Mouse (Mus musculus): ENCODE results near the gene Dact1. TPM values are rescaled to one million over a fixed set of nuclear protein-coding genes. Genes with fewer than 3 reads are reported as not detected.

The Dact1 gene
- polyA plus RNA-seq, 1 experiment from 2014 or later = 6.5 TPM

GRCm38 (mm10) chr12:71332646-71333045 is 23.0 kb downstream of the Dact1 start:
- no peaks in the 10 kb centered on the region for H3K9me3 ChIP-seq (replicated peaks; ENCODE audit: control insufficient read depth, low read length)
- H3K36me3 ChIP-seq (ENCODE audit: control insufficient read depth, insufficient read depth) = no peaks in the 10 kb centered on the region
- no peaks in the 10 kb centered on the region for H3K27me3 ChIP-seq (ENCODE audit: control insufficient read depth, insufficient read depth, low read length)
- H3K9ac ChIP-seq (ENCODE audit: low read length) = no peak overlapping the region
- no peak for ATAC-seq (replicated peaks; ENCODE audit: extremely low read depth, insufficient read depth, low FRiP score)
- H3K27ac ChIP-seq (ENCODE audit: low read length) = no peak overlapping the region
- H3K4me1 ChIP-seq (ENCODE audit: control insufficient read depth, insufficient read depth, low read length) = peaks cover 15% of the 10 kb centered on the region
- no peak overlapping the region for H3K4me3 ChIP-seq (ENCODE audit: low read length)
- 74% methylated on average over 3 of the region's 3 CpGs for WGBS
- H3K4me2 ChIP-seq (ENCODE audit: low read depth, low read length) = no peak overlapping the region

DNA sequence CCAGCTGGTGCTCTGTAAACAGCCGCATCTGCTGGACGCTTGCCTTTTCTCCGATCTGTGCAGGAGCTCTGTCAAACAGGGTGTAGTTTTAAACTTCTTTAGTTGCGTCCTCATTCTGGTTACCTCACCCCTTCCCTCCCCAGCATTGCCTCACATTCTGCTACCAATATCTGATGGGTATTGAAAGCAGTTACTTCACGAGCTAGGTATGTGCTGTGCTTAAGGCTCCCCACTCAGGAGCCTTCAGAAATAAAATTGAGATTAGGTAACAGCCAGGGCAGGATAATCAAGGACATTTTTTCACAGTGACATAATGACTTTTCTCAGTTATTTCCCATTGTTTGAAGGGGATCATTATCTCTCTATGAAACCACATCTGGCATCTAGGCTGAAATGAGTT is 23.9 kb downstream of the Dact1 start:
- Histone ChIP-seq H3K4me1 (ENCODE audit: control insufficient read depth, insufficient read depth, low read length) (peaks cover 15% of the 10 kb centered on the region), H3K4me3 (ENCODE audit: low read length) (no peak overlapping the region), H3K27ac (ENCODE audit: low read length) (no peak overlapping the region), H3K36me3 (ENCODE audit: control insufficient read depth, insufficient read depth) (no peaks in the 10 kb centered on the region), H3K9ac (ENCODE audit: low read length) (no peak overlapping the region), H3K4me2 (ENCODE audit: low read depth, low read length) (no peak overlapping the region), H3K27me3 (ENCODE audit: control insufficient read depth, insufficient read depth, low read length) (no peaks in the 10 kb centered on the region), H3K9me3 (replicated peaks; ENCODE audit: control insufficient read depth, low read length) (no peaks in the 10 kb centered on the region)
- WGBS = 27% methylated on average over 5 of the region's 5 CpGs
- no peak for ATAC-seq (replicated peaks; ENCODE audit: extremely low read depth, insufficient read depth, low FRiP score)

- Histone ChIP-seq H3K27me3 (ENCODE audit: control insufficient read depth, insufficient read depth, low read length) (no peaks in the 10 kb centered on the region), H3K4me3 (ENCODE audit: low read length) (no peak overlapping the region), H3K27ac (ENCODE audit: low read length) (peak overlapping the region; percentile 38; the same call in 1 of the 2 replicates), H3K4me2 (ENCODE audit: low read depth, low read length) (peak overlapping the region; percentile 17; the same call in 1 of the 2 replicates), H3K4me1 (ENCODE audit: control insufficient read depth, insufficient read depth, low read length) (peaks cover 23% of the 10 kb centered on the region), H3K36me3 (ENCODE audit: control insufficient read depth, insufficient read depth) (no peaks in the 10 kb centered on the region), H3K9ac (ENCODE audit: low read length) (no peak overlapping the region), H3K9me3 (replicated peaks; ENCODE audit: control insufficient read depth, low read length) (no peaks in the 10 kb centered on the region)
- 25% methylated on average over 11 of the region's 11 CpGs for WGBS
- ATAC-seq (replicated peaks; ENCODE audit: extremely low read depth, insufficient read depth, low FRiP score) = peak; percentile 65
Measured at GRCm38 (mm10) chr12:71337025-71337582, 27.4 kb downstream of the Dact1 start.

DNA sequence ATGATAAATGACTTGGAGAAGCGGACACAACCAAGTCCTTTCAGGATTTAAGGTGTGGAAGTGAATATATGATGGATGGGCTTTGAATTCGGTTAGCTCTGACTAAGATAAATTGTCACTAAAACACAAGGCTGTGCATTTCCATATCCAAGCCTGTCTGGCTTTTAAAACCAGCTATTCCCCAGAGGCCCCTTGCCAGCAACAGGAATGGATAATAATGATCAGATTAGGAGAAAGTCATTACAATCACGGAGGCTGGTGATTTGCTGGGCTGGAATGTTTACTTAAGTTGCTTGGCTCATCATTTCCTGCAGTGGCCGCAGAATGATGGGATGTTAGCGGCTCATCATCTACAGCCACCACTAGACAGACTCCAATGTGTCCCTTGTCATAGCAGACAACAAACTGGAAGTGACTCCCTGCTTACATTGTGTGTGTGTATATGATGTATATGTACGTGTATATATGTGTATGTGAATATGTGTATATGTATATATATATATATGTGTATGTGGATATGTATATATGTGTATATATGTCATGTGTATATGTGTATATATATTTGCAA is 28.3 kb downstream of the Dact1 start:
- Histone ChIP-seq H3K4me1 (ENCODE audit: control insufficient read depth, insufficient read depth, low read length) (peaks cover 23% of the 10 kb centered on the region), H3K9ac (ENCODE audit: low read length) (no peak overlapping the region), H3K4me2 (ENCODE audit: low read depth, low read length) (no peak overlapping the region), H3K9me3 (replicated peaks; ENCODE audit: control insufficient read depth, low read length) (no peaks in the 10 kb centered on the region), H3K4me3 (ENCODE audit: low read length) (no peak overlapping the region), H3K36me3 (ENCODE audit: control insufficient read depth, insufficient read depth) (no peaks in the 10 kb centered on the region), H3K27me3 (ENCODE audit: control insufficient read depth, insufficient read depth, low read length) (no peaks in the 10 kb centered on the region), H3K27ac (ENCODE audit: low read length) (no peak overlapping the region)
- ATAC-seq (replicated peaks; ENCODE audit: extremely low read depth, insufficient read depth, low FRiP score) = no peak
- 60% methylated on average over 6 of the region's 6 CpGs for WGBS

DNA sequence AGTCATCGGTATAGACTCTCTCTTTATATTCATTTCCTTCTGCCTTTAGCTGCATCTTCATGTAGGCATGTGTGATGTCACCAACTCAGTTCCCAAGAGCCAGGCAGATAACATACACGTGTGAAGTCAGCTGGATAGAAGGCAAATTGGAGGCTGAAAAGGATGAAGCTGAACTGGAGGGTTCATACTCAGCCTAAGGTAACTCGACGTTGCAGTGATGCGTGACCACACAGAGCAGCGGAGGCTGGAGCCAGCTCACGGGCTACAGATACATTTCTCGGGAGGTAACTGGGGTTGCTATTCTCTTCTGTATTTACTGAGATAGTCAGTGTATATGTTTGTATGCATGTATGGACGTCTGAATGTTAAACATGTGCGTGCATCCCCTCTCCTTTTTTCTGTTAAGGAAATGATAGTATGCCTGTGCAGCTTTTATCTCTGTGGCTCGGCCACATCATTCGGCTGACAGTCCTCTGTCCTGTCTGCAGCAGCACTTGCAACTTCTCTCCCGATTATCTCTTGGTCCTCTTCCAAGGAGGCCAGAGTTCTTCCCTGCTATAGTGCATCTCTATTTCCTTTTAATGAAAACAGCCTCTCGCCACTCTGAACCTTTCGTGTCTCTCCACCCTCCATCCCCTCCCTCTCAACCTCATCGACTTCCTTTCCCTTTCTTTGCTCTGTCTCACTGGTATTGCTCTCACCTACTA is 29.6 kb downstream of the Dact1 start:
- peaks cover 15% of the 10 kb centered on the region for H3K4me1 ChIP-seq (ENCODE audit: control insufficient read depth, insufficient read depth, low read length)
- no peaks in the 10 kb centered on the region for H3K27me3 ChIP-seq (ENCODE audit: control insufficient read depth, insufficient read depth, low read length)
- H3K9me3 ChIP-seq (replicated peaks; ENCODE audit: control insufficient read depth, low read length) = no peaks in the 10 kb centered on the region
- H3K9ac ChIP-seq (ENCODE audit: low read length) = no peak overlapping the region
- no peak overlapping the region for H3K4me3 ChIP-seq (ENCODE audit: low read length)
- H3K36me3 ChIP-seq (ENCODE audit: control insufficient read depth, insufficient read depth) = no peaks in the 10 kb centered on the region
- 41% methylated on average over 16 of the region's 16 CpGs for WGBS
- peak overlapping the region; percentile 11; the same call in 1 of the 2 replicates for H3K4me2 ChIP-seq (ENCODE audit: low read depth, low read length)
- H3K27ac ChIP-seq (ENCODE audit: low read length) = no peak overlapping the region; the same call in 1 of the 2 replicates
- ATAC-seq (replicated peaks; ENCODE audit: extremely low read depth, insufficient read depth, low FRiP score) = no peak

DNA sequence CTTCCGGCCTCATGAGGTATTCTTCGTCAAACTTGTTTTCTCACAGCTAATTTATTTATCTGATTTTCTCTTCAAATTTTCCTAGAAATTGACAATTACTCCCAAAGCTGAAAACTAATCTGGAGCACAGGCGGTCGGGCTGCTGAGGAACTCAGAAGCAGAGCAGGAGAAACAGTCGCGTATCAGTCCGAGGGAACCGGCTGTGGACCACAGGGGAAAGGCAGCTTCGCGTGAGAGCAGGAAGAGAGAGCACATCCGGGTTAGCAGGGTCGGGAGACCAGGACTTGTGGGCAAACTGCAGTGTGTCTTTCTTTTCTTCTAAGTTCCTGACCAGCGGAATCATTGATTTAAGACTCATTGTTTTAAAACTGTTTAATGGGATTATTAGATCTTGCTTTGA is 32.7 kb downstream of the Dact1 start:
- H3K9ac ChIP-seq (ENCODE audit: low read length) = no peak overlapping the region
- H3K9me3 ChIP-seq (replicated peaks; ENCODE audit: control insufficient read depth, low read length) = no peaks in the 10 kb centered on the region
- H3K4me2 ChIP-seq (ENCODE audit: low read depth, low read length) = peak overlapping the region; percentile 56
- peak overlapping the region; percentile 22; the same call in 1 of the 2 replicates for H3K4me3 ChIP-seq (ENCODE audit: low read length)
- no peak for ATAC-seq (replicated peaks; ENCODE audit: extremely low read depth, insufficient read depth, low FRiP score)
- no peaks in the 10 kb centered on the region for H3K36me3 ChIP-seq (ENCODE audit: control insufficient read depth, insufficient read depth)
- peaks cover 7% of the 10 kb centered on the region for H3K4me1 ChIP-seq (ENCODE audit: control insufficient read depth, insufficient read depth, low read length)
- H3K27me3 ChIP-seq (ENCODE audit: control insufficient read depth, insufficient read depth, low read length) = no peaks in the 10 kb centered on the region
- WGBS = 41% methylated on average over 13 of the region's 13 CpGs
- H3K27ac ChIP-seq (ENCODE audit: low read length) = no peak overlapping the region

- 64% methylated on average over 7 of the region's 7 CpGs for WGBS
- H3K27ac ChIP-seq (ENCODE audit: low read length) = no peak overlapping the region
Measured at GRCm38 (mm10) chr12:71345471-71345870, 35.8 kb downstream of the Dact1 start.

DNA sequence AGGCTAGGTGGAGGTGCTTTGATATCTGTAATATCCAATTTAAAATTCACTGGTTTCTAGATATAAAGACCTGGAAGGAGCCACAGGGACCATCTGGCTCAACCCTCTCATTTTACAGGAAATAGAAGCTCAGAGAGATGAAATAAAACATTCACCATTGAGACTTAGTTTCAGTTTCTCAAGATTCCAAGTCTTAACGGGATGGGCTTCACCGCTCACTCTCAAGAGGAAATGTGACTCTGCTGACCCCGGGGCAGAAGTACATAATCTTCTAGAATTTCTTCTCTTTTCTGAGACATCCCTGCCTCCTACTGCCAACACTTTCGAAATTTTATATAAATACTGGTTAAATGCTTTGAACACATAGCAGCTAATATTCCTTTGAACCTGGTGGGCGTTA is 36.4 kb downstream of the Dact1 start:
- H3K27ac ChIP-seq (ENCODE audit: low read length) = no peak overlapping the region
- WGBS = 48% methylated on average over 5 of the region's 5 CpGs

More at GRCm38 (mm10) chr12:71345471-71345870, 35.8 kb downstream of the Dact1 start:
- Histone ChIP-seq H3K4me3 (ENCODE audit: low read length) (no peak overlapping the region), H3K4me1 (ENCODE audit: control insufficient read depth, insufficient read depth, low read length) (no peaks in the 10 kb centered on the region), H3K36me3 (ENCODE audit: control insufficient read depth, insufficient read depth) (no peaks in the 10 kb centered on the region), H3K9me3 (replicated peaks; ENCODE audit: control insufficient read depth, low read length) (no peaks in the 10 kb centered on the region), H3K27me3 (ENCODE audit: control insufficient read depth, insufficient read depth, low read length) (no peaks in the 10 kb centered on the region), H3K4me2 (ENCODE audit: low read depth, low read length) (no peak overlapping the region), H3K9ac (ENCODE audit: low read length) (no peak overlapping the region)
- no peak for ATAC-seq (replicated peaks; ENCODE audit: extremely low read depth, insufficient read depth, low FRiP score)

GRCm38 (mm10) chr12:71348401-71348896 is 38.8 kb downstream of the Dact1 start:
- H3K9ac ChIP-seq (ENCODE audit: low read length) = no peak overlapping the region
- H3K27ac ChIP-seq (ENCODE audit: low read length) = no peak overlapping the region
- no peaks in the 10 kb centered on the region for H3K27me3 ChIP-seq (ENCODE audit: control insufficient read depth, insufficient read depth, low read length)
- no peaks in the 10 kb centered on the region for H3K36me3 ChIP-seq (ENCODE audit: control insufficient read depth, insufficient read depth)
- H3K4me3 ChIP-seq (ENCODE audit: low read length) = no peak overlapping the region
- ATAC-seq (replicated peaks; ENCODE audit: extremely low read depth, insufficient read depth, low FRiP score) = no peak
- H3K4me1 ChIP-seq (ENCODE audit: control insufficient read depth, insufficient read depth, low read length) = no peaks in the 10 kb centered on the region
- WGBS = 75% methylated on average over 8 of the region's 8 CpGs
- H3K9me3 ChIP-seq (replicated peaks; ENCODE audit: control insufficient read depth, low read length) = no peaks in the 10 kb centered on the region
- H3K4me2 ChIP-seq (ENCODE audit: low read depth, low read length) = no peak overlapping the region

More for the DNA sequence above, 36.4 kb downstream of the Dact1 start:
- H3K4me2 ChIP-seq (ENCODE audit: low read depth, low read length) = no peak overlapping the region
- H3K4me3 ChIP-seq (ENCODE audit: low read length) = no peak overlapping the region
- no peaks in the 10 kb centered on the region for H3K36me3 ChIP-seq (ENCODE audit: control insufficient read depth, insufficient read depth)
- no peak overlapping the region for H3K9ac ChIP-seq (ENCODE audit: low read length)
- no peak for ATAC-seq (replicated peaks; ENCODE audit: extremely low read depth, insufficient read depth, low FRiP score)
- no peaks in the 10 kb centered on the region for H3K9me3 ChIP-seq (replicated peaks; ENCODE audit: control insufficient read depth, low read length)
- no peaks in the 10 kb centered on the region for H3K4me1 ChIP-seq (ENCODE audit: control insufficient read depth, insufficient read depth, low read length)
- no peaks in the 10 kb centered on the region for H3K27me3 ChIP-seq (ENCODE audit: control insufficient read depth, insufficient read depth, low read length)

Measured in heart, embryonic 16.5 days (tissue).